Mouse (Mus musculus) neural tube, postnatal 0 days (tissue): ENCODE results near the gene Ccdc103. TPM values are rescaled to one million over a fixed set of nuclear protein-coding genes. Genes with fewer than 3 reads are reported as not detected.

ENCODE experiments used
- polyA plus RNA-seq: library from polyadenylated mRNA; unstranded; fragments of >200 nt; fragmentation: Nextera tagmentation; extraction: Ambion mirVana; gene quantifications from 2 replicates; pipeline ENCODE4 v1.2.1, GENCODE M21; 2015

Ccdc103 gene
- 1.6 and 1.7 TPM in 2 replicates for polyA plus RNA-seq

GRCm38 (mm10) chr11:102880585-102881313, at the start of gene Ccdc103, which contains the start of gene Eftud2:
Ccdc103 (plus strand) TSS chr11:102881204.
Eftud2 (minus strand) TSS chr11:102880985.

GRCm38 (mm10) chr11:102835549-102835948, 45.5 kb upstream of the Ccdc103 start, which contains the start of gene Higd1b:
Higd1b (plus strand) TSS chr11:102835849.

GRCm38 (mm10) chr11:102884616-102885219, 3.7 kb downstream of the Ccdc103 start, which contains the start of gene Fam187a:
Fam187a (plus strand) TSS chr11:102885169.

GRCm38 (mm10) chr11:102900763-102901162, 19.8 kb downstream of the Ccdc103 start, which contains the start of gene Gfap:
Gfap (minus strand) TSS chr11:102900912.

GRCm38 (mm10) chr11:102924557-102925350, 43.8 kb downstream of the Ccdc103 start, which contains the start of gene Kif18b:
Kif18b (minus strand) TSS chr11:102925124.

Other genes starting within 250 kb of the Ccdc103 start
- 0.09 and 0.14 TPM in 2 replicates for gene Meioc, start 217.5 kb upstream of the Ccdc103 start, polyA plus RNA-seq
- gene Ccdc43, start 183.4 kb upstream of the Ccdc103 start, polyA plus RNA-seq, result 27.6 and 29.3 TPM in 2 replicates
- 20.7 and 24.9 TPM in 2 replicates for gene Adam11, start 119.8 kb upstream of the Ccdc103 start, polyA plus RNA-seq
- gene Gjc1, start 61.5 kb upstream of the Ccdc103 start, polyA plus RNA-seq, result 25.7 and 26.6 TPM in 2 replicates
- 12.4 and 16.6 TPM in 2 replicates for gene Higd1b, start 45.4 kb upstream of the Ccdc103 start, polyA plus RNA-seq
- 92.2 and 102 TPM in 2 replicates for gene Eftud2, start 219 bp upstream of the Ccdc103 start, polyA plus RNA-seq
- not detected in 2 replicates for gene Fam187a, start 4.0 kb downstream of the Ccdc103 start, polyA plus RNA-seq
- 243 and 290 TPM in 2 replicates for gene Gfap, start 19.7 kb downstream of the Ccdc103 start, polyA plus RNA-seq
- 0.68 and 0.79 TPM in 2 replicates for gene Kif18b, start 43.9 kb downstream of the Ccdc103 start, polyA plus RNA-seq
- 17.7 and 23.5 TPM in 2 replicates for gene C1ql1, start 65.5 kb downstream of the Ccdc103 start, polyA plus RNA-seq
- 38.6 and 43.1 TPM in 2 replicates for gene Nmt1, start 147.0 kb downstream of the Ccdc103 start, polyA plus RNA-seq
- 127 and 160 TPM in 2 replicates for gene Dcakd, start 147.1 kb downstream of the Ccdc103 start, polyA plus RNA-seq
- gene Plcd3, start 220.5 kb downstream of the Ccdc103 start, polyA plus RNA-seq, result 4.8 and 5.2 TPM in 2 replicates
- gene Acbd4, start 220.5 kb downstream of the Ccdc103 start, polyA plus RNA-seq, result 18.0 and 20.0 TPM in 2 replicates
- gene Hexim1, start 235.0 kb downstream of the Ccdc103 start, polyA plus RNA-seq, result 5.9 and 6.1 TPM in 2 replicates